Mouse (Mus musculus) testis, adult 2 months (tissue): Measurements from ENCODE around the gene E130116L18Rik. TPM values are rescaled to one million over a fixed set of nuclear protein-coding genes. Genes with fewer than 3 reads are reported as not detected.
A peak's percentile ranks its signal among the peaks of the same experiment; 100 is the strongest.
"Not testable (repeated sequence)": the region's sequence is repeated elsewhere in the genome, so short reads cannot be mapped to it uniquely, and the experiment has no call there.

Source experiments
- H3K27ac ChIP-seq: fragments of 200-500 bp; 2 replicates; pipeline ENCODE4 v1.5.1; 2012; ENCODE audit warnings: low read depth, low read length; ENCODE audit not compliant: control insufficient read depth, insufficient read depth
- H3K27me3 ChIP-seq: fragments of 200-500 bp; 2 replicates; pipeline ENCODE4 v1.6.1; 2012; ENCODE audit warnings: mild to moderate bottlenecking, low read length, moderate library complexity; ENCODE audit not compliant: control insufficient read depth, insufficient read depth
- H3K36me3 ChIP-seq: fragments of 200-500 bp; 2 replicates; pipeline ENCODE4 v1.6.1; 2012; ENCODE audit warnings: mild to moderate bottlenecking, low read length; ENCODE audit not compliant: control insufficient read depth, insufficient read depth
- H3K4me1 ChIP-seq: fragments of 200-500 bp; 2 replicates; pipeline ENCODE4 v1.6.1; 2012; ENCODE audit warnings: low read length; ENCODE audit not compliant: control insufficient read depth, insufficient read depth
- H3K4me3 ChIP-seq: fragments of 200-500 bp; 2 replicates; pipeline ENCODE4 v1.5.1; 2012; ENCODE audit warnings: low read depth, mild to moderate bottlenecking, low read length, moderate library complexity, mixed read lengths; ENCODE audit not compliant: control insufficient read depth
- CTCF ChIP-seq: fragments of 200-500 bp; IDR thresholded peaks from 2 replicates; pipeline ENCODE4 v1.5.1; 2012; ENCODE audit warnings: low read depth, mild to moderate bottlenecking, inconsistent platforms, low read length, moderate library complexity; ENCODE audit not compliant: control insufficient read depth, insufficient read depth, insufficient replicate concordance
- POLR2A ChIP-seq: fragments of 200-500 bp; IDR thresholded peaks from 2 replicates; pipeline ENCODE4 v1.6.1; 2012; ENCODE audit warnings: low read depth, mild to moderate bottlenecking, inconsistent platforms, low read length, moderate library complexity; ENCODE audit not compliant: control insufficient read depth
- polyA plus RNA-seq: library from polyadenylated mRNA; depleted of rRNA; stranded (reverse); fragments of >200 nt; gene quantifications from 2 replicates; pipeline ENCODE4 v1.2.3, GENCODE M21; 2012

E130116L18Rik gene
- polyA plus RNA-seq, 1 experiment, result not detected

DNA sequence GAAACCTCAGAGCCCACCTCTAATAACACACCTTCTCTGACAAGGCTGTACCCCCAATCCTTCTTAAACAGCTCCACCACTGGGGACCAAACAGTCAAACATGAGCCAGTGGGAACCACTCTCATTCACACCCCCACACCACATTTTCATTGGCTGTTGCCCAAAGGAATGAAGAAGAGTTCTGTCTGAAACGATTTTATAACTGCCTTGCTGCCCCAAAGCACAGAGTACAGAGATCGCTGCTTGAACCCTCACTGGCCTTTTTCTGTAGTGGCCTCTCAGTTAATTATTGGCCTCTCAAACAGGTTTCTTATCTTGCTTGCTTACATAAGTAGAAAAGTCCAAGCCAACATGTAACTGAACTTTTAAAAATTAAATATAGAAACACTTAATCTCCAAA, 29.5 kb upstream of the E130116L18Rik start:
- no peaks in the 10 kb centered on the region for H3K36me3 ChIP-seq
- TF ChIP-seq CTCF (no peak), POLR2A (no peak)

DNA sequence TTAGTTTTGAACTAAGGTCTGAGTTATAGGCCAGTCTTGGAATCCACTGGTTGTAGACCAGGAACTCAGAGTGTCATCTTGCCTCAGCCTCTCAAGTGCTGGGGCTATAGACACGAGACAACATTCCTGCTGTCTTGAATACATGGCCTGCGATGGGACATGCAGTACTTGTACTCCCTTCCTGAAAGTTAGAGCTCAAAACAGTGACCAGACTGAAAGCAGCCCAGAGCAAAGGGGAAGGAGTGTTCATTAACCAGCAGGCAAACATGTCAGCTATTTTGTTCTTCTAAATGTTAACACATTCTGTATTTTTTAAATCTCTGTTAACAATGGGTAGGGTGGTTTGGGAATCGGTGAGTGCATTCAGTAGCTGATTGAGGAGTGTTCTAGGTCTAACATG, 24.1 kb upstream of the E130116L18Rik start:
- no peak overlapping the region for H3K27ac ChIP-seq
- no peaks in the 10 kb centered on the region for H3K27me3 ChIP-seq
- H3K36me3 ChIP-seq, result no peaks in the 10 kb centered on the region
- no peak overlapping the region for H3K4me3 ChIP-seq
- TF ChIP-seq POLR2A (no peak), CTCF (no peak)
- H3K4me1 ChIP-seq, result no peaks in the 10 kb centered on the region

More for the DNA sequence above, 29.5 kb upstream of the E130116L18Rik start:
- Histone ChIP-seq H3K4me3 (no peak overlapping the region), H3K27me3 (no peaks in the 10 kb centered on the region), H3K4me1 (no peaks in the 10 kb centered on the region), H3K27ac (no peak overlapping the region)

DNA sequence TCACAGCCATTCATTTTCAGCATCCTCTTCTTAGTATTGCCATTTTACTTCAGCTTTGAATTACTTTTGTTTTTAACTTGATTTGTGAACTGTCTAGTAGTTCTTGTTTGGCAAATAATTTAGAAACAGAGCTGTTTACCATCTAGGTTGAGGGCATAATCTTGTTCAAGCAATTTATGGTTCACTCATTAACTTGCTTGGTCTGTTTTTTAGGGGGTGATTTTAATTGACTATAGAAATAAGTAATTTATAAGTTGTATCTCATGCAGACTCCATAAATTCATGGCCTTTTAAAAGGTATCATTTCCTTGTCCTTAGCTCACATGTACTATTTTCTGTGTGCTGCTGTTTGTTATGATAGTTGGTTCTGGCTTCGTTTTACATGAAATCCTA, 23.5 kb upstream of the E130116L18Rik start:
- Histone ChIP-seq H3K4me1 (no peaks in the 10 kb centered on the region), H3K36me3 (no peaks in the 10 kb centered on the region), H3K4me3 (no peak overlapping the region), H3K27me3 (no peaks in the 10 kb centered on the region), H3K27ac (no peak overlapping the region)
- TF ChIP-seq CTCF (no peak), POLR2A (no peak)

DNA sequence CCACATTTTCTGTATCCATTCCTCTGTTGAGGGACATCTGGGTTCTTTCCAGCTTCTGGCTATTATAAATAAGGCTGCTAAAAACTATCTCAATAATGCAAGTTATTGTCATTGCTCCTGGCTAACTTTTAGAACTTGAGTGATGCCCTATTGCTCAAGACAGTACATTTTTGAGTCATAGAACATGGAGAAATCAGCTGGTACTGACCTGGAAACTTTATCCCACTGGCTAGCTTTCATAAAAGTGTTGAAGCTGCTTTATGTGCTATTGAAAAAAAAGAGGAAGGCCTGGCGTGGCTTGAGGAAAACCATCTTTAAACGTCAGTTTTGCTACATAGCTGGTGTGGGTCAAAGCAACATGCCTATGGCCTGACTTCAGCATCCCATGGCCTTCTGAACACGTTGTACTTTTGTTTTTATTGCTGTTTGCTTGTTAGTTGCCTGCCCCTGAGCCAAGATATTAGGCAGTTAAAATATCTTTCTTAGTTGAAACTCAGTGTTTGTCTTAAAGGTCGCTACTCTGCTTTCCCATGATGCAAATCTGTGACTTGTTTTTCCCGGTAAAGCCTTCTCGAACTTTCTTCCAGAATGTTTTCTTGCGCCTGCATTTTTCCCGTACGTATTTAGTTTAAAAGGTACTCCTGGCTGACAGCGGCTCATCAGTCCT, 23.0 kb upstream of the E130116L18Rik start:
- Histone ChIP-seq H3K4me3 (no peak overlapping the region), H3K27ac (no peak overlapping the region), H3K36me3 (no peaks in the 10 kb centered on the region), H3K27me3 (no peaks in the 10 kb centered on the region), H3K4me1 (no peaks in the 10 kb centered on the region)
- no peak for TF ChIP-seq CTCF

DNA sequence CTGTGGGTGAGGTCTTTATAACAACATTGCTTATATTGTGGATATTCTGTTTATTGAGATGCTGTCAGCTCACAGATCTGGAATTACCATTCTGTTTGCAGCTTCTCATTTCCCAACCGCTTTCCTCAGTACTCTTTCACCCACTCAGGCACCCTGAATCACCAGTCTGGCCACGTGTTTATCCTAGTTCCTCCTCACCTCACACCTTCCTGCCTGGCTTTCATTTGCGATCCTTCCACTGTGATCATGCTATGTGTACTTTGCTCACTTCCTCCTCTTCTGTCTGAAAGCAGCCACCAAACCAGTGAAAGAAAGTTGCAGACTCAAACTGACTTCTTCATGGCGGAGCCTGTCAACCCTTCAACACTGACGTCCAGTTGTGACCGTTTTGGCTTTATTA, 20.1 kb upstream of the E130116L18Rik start:
- Histone ChIP-seq H3K4me3 (no peak overlapping the region), H3K4me1 (no peaks in the 10 kb centered on the region), H3K27me3 (no peaks in the 10 kb centered on the region), H3K36me3 (no peaks in the 10 kb centered on the region), H3K27ac (no peak overlapping the region)
- TF ChIP-seq POLR2A, result no peak
- no peak for TF ChIP-seq CTCF

DNA sequence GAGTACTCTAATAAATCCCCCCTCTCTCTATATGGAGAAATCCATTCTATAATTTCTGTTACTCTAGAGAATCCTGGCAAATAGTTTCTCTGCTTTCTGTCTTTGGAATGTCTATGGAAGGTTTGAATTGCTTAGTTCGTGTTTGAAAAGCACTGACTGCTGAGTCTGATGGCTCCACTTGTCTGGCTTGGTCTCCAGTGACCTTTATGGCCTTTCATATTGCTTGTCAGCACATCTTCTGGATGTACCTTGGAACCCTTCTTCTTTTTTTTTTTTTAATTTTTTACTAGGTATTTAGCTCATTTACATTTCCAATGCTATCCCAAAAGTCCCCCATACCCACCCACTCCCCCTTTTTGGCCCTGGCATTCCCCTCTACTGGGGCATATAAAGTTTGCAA, 1.4 kb upstream of the E130116L18Rik start:
- H3K4me3 ChIP-seq, H3K4me1 ChIP-seq, H3K27me3 ChIP-seq, H3K36me3 ChIP-seq, H3K27ac ChIP-seq: not testable (repeated sequence)

DNA sequence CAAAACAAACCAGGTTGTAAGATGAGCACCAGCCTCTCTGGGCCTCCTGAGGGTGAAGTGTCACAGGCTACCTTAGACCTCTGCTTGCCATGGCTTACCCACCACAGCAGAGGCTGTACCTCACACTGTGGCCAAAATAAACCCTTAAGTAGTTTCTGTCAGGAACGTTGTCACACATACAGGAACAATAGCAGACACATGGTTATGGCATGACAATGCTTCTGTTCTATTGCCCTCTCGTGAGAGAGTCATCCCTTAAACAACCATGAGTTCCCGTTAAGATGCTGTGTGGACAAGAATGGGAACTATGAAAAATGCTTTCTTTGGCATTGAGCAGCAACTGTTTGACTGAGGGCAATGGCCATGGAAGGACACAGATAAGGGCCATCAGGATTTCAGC, 1.3 kb downstream of the E130116L18Rik start, which contains the start of gene Galnt11:
TSS of gene Galnt11 (plus strand) at position 301 of the 400 bp plus-strand sequence.
- H3K4me1 ChIP-seq, result peaks cover 3% of the 10 kb centered on the region; the same call in 1 of the 2 replicates
- no peak for TF ChIP-seq CTCF
- TF ChIP-seq POLR2A, result no peak
- peak within 1 kb of the TSS; percentile 71 for H3K4me3 ChIP-seq
- H3K27me3 ChIP-seq, result no peaks in the 10 kb centered on the region
- H3K36me3 ChIP-seq, result no peaks in the 10 kb centered on the region
- peak within 1 kb of the TSS; percentile 54 for H3K27ac ChIP-seq

DNA sequence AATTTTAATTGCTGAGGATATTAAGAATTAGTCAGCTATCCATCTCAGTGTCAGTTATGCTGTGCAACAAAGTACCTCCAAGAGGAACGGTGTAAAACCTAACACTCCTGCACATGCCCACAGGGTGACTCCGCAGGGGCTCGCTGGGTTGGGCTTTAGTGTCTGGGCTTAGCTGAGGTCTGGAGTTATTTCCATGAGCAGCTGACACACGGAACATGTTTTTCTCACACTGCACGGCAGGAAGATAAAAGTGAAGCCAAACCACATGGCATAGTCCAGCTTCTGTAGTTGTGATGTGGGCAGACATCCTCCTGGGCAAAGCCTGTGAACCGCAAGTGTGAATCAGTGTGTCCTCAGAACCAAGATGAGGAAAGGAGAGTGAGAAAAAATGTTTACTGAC, 7.9 kb downstream of the E130116L18Rik start:
- no peak overlapping the region for H3K27ac ChIP-seq
- H3K27me3 ChIP-seq, result no peaks in the 10 kb centered on the region
- H3K4me1 ChIP-seq, result no peaks in the 10 kb centered on the region
- no peak for TF ChIP-seq CTCF
- no peak for TF ChIP-seq POLR2A
- no peak overlapping the region for H3K4me3 ChIP-seq
- no peaks in the 10 kb centered on the region for H3K36me3 ChIP-seq

DNA sequence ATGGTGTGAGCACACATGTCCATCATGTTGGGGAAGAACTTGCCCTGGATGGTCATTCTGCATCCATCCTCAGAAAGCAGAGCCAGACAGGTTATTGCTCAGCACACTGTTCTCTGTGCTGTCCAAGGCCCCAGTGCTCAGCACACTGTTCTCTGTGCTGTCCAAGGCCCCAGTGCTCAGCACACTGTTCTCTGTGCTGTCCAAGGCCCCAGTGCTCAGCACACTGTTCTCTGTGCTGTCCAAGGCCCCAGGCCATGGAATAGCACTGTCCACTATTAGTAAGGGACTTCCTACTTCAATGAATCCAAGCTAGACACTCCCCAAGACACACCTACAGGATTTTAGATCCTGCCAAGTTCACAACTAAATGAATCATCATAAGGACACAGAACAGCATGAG, 9.7 kb downstream of the E130116L18Rik start:
- H3K27ac ChIP-seq, H3K36me3 ChIP-seq, H3K4me3 ChIP-seq, H3K27me3 ChIP-seq, H3K4me1 ChIP-seq: not testable (repeated sequence)
